Mouse (Mus musculus): ENCODE results near the gene Gm28047. TPM values are rescaled to one million over a fixed set of nuclear protein-coding genes. Genes with fewer than 3 reads are reported as not detected.
"Not testable (repeated sequence)": the region's sequence is repeated elsewhere in the genome, so short reads cannot be mapped to it uniquely, and the experiment has no call there.

The Gm28047 gene
- polyA plus RNA-seq, 1 experiment from 2014 or later: not detected

DNA sequence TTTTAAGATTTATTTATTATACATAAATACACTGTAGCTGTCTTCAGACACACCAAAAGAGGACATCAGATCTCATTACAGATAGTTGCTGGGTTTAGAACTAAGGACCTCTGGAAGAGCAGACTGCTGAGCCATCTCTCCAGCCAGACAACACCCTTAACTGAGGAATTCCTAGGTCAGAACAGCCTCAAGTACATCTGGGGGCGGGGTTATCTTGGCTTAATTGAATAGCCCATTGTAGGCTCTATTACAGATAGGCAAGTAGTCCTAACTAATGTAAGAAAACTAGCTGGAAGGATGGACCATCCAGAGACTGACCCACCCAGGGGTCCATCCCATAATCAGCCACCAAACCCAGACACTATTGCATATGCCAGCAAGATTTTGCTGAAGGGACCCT, 16.3 kb downstream of the Gm28047 start:
- H3K4me2 ChIP-seq (ENCODE audit: low read length); H3K36me3 ChIP-seq (ENCODE audit: control insufficient read depth, insufficient read depth, low read length); H3K27ac ChIP-seq (ENCODE audit: low read length); H3K4me3 ChIP-seq (ENCODE audit: low read depth, low read length); ATAC-seq; H3K9ac ChIP-seq (ENCODE audit: low read depth, low read length); H3K9me3 ChIP-seq (replicated peaks; ENCODE audit: control insufficient read depth, low read length, poor library complexity, severe bottlenecking); H3K27me3 ChIP-seq (ENCODE audit: control insufficient read depth, insufficient read depth, low read depth, low read length); H3K4me1 ChIP-seq (ENCODE audit: control insufficient read depth, insufficient read depth, low read length): not testable (repeated sequence)
- 81% methylated on average over 1 of the region's 1 CpGs for WGBS

DNA sequence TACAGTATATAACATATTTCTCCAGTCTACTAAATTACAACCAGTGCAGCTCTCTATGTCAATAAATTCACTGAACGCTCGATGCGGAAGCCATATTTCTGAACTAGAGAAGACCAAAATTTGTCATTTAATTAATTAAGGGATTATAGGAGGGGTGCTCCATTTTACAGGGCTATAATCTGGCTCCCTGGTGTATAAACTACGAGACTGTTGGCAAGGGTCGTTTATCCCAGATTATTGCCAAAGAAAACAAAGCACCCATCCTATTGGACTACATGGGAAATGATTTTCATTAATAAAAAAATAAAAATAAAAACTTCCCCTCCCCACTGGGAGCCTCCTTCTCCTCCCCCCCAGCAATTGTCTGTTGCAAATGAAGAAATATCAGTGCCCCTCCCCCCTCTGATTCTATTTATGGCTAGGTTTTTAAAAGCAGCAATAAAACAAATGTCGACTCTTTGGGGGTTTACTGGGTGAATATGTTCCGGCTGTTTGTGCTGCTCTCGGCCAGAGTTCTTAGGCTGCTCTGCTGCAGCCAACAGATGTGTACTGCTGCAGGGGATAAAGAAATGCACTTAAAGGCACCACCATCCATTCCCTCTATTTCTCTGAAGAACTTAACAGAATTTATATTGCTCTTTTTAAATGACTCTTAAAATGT, 30.7 kb downstream of the Gm28047 start:
- H3K9ac ChIP-seq (ENCODE audit: low read depth, low read length): no peak overlapping the region
- WGBS: 35% methylated on average over 8 of the region's 8 CpGs
- ATAC-seq: no peak

DNA sequence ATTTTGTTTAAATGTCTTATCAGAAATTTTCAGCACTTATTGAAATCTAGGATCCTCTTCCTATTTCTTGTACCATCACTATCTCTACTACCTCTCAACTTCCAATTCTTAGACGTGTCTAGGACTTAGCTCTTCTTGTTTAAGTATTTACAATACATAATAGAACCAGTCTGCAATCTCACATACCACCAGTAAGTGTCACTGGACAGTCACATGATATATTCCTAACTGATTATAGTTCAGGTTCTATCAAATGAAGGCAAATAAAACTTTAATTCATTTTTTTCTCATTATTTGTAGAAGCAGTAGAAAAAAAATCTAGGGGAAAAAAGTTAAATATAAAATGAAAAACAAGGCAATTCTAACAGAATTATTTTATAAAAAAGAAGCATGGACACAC, 32.2 kb downstream of the Gm28047 start:
- no peak overlapping the region for H3K9ac ChIP-seq (ENCODE audit: low read depth, low read length)
- no peaks in the 10 kb centered on the region for H3K27me3 ChIP-seq (ENCODE audit: control insufficient read depth, insufficient read depth, low read depth, low read length)
- H3K4me2 ChIP-seq (ENCODE audit: low read length): no peak overlapping the region
- no peak overlapping the region for H3K4me3 ChIP-seq (ENCODE audit: low read depth, low read length)
- H3K27ac ChIP-seq (ENCODE audit: low read length): no peak overlapping the region
- WGBS: 31% methylated on average over 1 of the region's 1 CpGs
- H3K9me3 ChIP-seq (replicated peaks; ENCODE audit: control insufficient read depth, low read length, poor library complexity, severe bottlenecking): no peaks in the 10 kb centered on the region
- ATAC-seq: no peak
- no peaks in the 10 kb centered on the region for H3K36me3 ChIP-seq (ENCODE audit: control insufficient read depth, insufficient read depth, low read length)
- H3K4me1 ChIP-seq (ENCODE audit: control insufficient read depth, insufficient read depth, low read length): peaks cover 5% of the 10 kb centered on the region

More for the DNA sequence above, 30.7 kb downstream of the Gm28047 start:
- Histone ChIP-seq H3K4me2 (ENCODE audit: low read length) (peak overlapping the region; percentile 33), H3K9me3 (replicated peaks; ENCODE audit: control insufficient read depth, low read length, poor library complexity, severe bottlenecking) (no peaks in the 10 kb centered on the region), H3K4me3 (ENCODE audit: low read depth, low read length) (no peak overlapping the region), H3K27ac (ENCODE audit: low read length) (no peak overlapping the region), H3K4me1 (ENCODE audit: control insufficient read depth, insufficient read depth, low read length) (peaks cover 5% of the 10 kb centered on the region), H3K36me3 (ENCODE audit: control insufficient read depth, insufficient read depth, low read length) (no peaks in the 10 kb centered on the region), H3K27me3 (ENCODE audit: control insufficient read depth, insufficient read depth, low read depth, low read length) (no peaks in the 10 kb centered on the region)

DNA sequence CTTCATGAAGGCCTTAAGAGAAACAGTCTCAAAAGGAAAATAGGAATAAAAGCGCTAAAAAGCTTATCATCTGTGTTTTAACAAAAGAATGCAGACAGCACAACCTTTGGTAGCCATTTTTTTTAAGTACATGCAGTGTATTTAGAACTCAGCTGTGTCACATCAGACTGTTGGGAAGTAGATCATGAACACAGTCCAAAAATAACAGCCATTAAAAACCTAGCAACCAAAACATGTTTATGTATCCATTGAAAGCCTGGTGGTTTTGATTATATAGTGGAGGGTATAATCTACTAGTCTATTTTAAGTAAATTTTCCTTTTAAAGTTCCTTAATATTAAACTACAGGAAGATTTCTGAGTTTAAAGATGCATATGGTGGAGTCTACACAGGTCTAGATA, 34.3 kb downstream of the Gm28047 start:
- no peaks in the 10 kb centered on the region for H3K36me3 ChIP-seq (ENCODE audit: control insufficient read depth, insufficient read depth, low read length)
- no peak for ATAC-seq
- H3K4me2 ChIP-seq (ENCODE audit: low read length): no peak overlapping the region
- no peak overlapping the region for H3K4me3 ChIP-seq (ENCODE audit: low read depth, low read length)
- WGBS: 96% methylated on average over 1 of the region's 1 CpGs
- peaks cover 9% of the 10 kb centered on the region for H3K4me1 ChIP-seq (ENCODE audit: control insufficient read depth, insufficient read depth, low read length)
- no peaks in the 10 kb centered on the region for H3K27me3 ChIP-seq (ENCODE audit: control insufficient read depth, insufficient read depth, low read depth, low read length)
- no peak overlapping the region for H3K9ac ChIP-seq (ENCODE audit: low read depth, low read length)
- no peak overlapping the region for H3K27ac ChIP-seq (ENCODE audit: low read length)
- H3K9me3 ChIP-seq (replicated peaks; ENCODE audit: control insufficient read depth, low read length, poor library complexity, severe bottlenecking): no peaks in the 10 kb centered on the region

DNA sequence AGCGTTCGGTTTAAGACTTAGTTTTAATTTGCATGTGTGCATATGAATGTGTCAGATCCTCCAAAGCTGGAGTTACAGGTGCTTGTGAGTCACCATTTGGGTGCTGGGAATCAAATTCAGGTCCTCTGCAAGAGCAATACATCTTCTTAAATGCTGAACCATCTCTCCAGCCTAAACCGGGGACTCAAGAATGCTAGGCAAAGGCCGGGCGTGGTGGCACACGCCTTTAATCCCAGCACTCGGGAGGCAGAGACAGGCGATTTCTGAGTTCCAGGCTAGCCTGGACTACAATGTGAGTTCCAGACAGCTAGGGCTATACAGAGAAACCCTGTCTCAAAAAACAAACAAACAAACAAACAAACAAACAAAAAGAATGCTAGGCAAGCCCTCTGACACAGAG, 35.0 kb downstream of the Gm28047 start:
- Histone ChIP-seq H3K36me3 (ENCODE audit: control insufficient read depth, insufficient read depth, low read length) (no peaks in the 10 kb centered on the region), H3K9ac (ENCODE audit: low read depth, low read length) (no peak overlapping the region), H3K27me3 (ENCODE audit: control insufficient read depth, insufficient read depth, low read depth, low read length) (no peaks in the 10 kb centered on the region), H3K4me3 (ENCODE audit: low read depth, low read length) (no peak overlapping the region), H3K27ac (ENCODE audit: low read length) (no peak overlapping the region), H3K9me3 (replicated peaks; ENCODE audit: control insufficient read depth, low read length, poor library complexity, severe bottlenecking) (no peaks in the 10 kb centered on the region), H3K4me2 (ENCODE audit: low read length) (no peak overlapping the region), H3K4me1 (ENCODE audit: control insufficient read depth, insufficient read depth, low read length) (peaks cover 14% of the 10 kb centered on the region)
- ATAC-seq: no peak
- 95% methylated on average over 8 of the region's 8 CpGs for WGBS

DNA sequence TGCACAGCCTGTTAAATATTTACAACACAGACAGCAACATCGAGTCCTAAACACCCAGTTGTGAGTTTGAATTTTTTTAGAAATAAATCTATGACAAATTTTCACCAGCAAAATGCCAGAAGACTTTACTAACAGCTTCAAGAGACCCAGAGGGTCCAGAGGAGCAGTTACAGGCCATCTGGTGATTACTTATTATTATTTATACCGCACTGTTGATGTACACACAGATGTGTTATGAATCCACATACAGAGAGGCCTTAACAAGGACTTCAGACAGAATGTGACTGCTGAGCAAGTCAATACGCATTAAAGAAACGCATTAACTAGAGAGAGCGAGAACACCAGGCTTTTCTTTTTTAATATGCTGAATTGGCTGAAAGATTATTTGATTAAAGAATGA, 39.4 kb downstream of the Gm28047 start:
- Histone ChIP-seq H3K4me1 (ENCODE audit: control insufficient read depth, insufficient read depth, low read length) (peaks cover 20% of the 10 kb centered on the region), H3K4me2 (ENCODE audit: low read length) (no peak overlapping the region), H3K4me3 (ENCODE audit: low read depth, low read length) (no peak overlapping the region), H3K27ac (ENCODE audit: low read length) (peak overlapping the region; percentile 61), H3K36me3 (ENCODE audit: control insufficient read depth, insufficient read depth, low read length) (no peaks in the 10 kb centered on the region), H3K27me3 (ENCODE audit: control insufficient read depth, insufficient read depth, low read depth, low read length) (no peaks in the 10 kb centered on the region), H3K9me3 (replicated peaks; ENCODE audit: control insufficient read depth, low read length, poor library complexity, severe bottlenecking) (no peaks in the 10 kb centered on the region), H3K9ac (ENCODE audit: low read depth, low read length) (no peak overlapping the region)
- ATAC-seq: no peak
- WGBS: 37% methylated on average over 5 of the region's 5 CpGs

DNA sequence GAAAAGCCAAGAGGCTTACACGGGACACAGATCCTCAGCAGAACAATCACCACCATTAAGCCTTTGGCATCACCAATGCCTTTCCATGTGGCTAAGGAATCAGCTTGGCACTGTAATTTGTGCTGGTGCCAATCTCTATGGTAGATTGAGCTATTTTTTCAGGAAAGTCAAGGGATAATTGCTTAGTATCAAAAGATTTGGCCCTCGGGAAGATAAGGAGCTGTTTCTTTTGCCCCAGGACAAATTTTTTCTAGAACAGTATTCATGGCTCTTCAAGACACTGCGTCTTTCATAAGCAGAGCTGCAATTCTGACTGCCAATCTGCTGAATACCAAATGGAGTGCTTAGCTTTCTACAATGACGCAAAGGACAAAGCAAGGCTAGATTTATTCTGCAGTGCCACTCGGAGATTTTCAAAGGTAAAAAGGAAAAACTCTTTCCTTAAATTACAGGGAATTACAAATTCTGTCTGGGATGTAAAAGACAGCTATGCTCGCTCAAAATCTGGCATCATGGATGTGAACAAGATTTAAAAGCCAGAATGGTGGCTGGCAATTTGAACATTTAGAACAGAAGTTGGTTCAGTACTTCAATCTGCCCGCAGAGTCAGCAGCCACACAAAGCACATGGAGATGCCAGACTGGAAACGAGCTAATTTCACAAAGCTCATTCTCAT, 41.0 kb downstream of the Gm28047 start:
- Histone ChIP-seq H3K9ac (ENCODE audit: low read depth, low read length) (peak overlapping the region; percentile 36; the same call in 1 of the 2 replicates), H3K4me2 (ENCODE audit: low read length) (peak overlapping the region; percentile 33)
- WGBS: 13% methylated on average over 8 of the region's 8 CpGs

DNA sequence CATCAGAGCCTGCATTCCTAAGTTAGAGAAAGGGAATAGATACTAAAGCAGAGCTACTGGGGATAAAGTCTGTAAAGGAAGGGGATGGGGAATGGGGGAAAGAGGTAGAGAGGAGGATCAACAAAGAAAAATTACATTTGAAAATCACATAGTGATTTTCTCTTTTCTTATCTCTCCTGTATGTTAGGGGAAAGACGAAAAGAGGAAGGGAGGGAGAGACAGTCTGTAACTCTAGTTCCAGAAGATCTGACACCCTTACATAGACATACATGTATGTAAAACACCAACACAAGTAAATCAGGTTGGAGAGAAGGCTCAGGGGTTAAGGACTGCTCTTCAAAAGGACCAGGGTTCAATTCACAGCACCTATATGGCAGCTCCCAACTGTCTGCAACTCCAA, 43.7 kb downstream of the Gm28047 start:
- Histone ChIP-seq H3K4me2 (ENCODE audit: low read length) (no peak overlapping the region), H3K9me3 (replicated peaks; ENCODE audit: control insufficient read depth, low read length, poor library complexity, severe bottlenecking) (no peaks in the 10 kb centered on the region), H3K9ac (ENCODE audit: low read depth, low read length) (no peak overlapping the region), H3K36me3 (ENCODE audit: control insufficient read depth, insufficient read depth, low read length) (no peaks in the 10 kb centered on the region), H3K4me3 (ENCODE audit: low read depth, low read length) (no peak overlapping the region), H3K27me3 (ENCODE audit: control insufficient read depth, insufficient read depth, low read depth, low read length) (no peaks in the 10 kb centered on the region), H3K27ac (ENCODE audit: low read length) (no peak overlapping the region), H3K4me1 (ENCODE audit: control insufficient read depth, insufficient read depth, low read length) (peaks cover 18% of the 10 kb centered on the region)
- WGBS: 91% methylated on average over 1 of the region's 1 CpGs
- ATAC-seq: no peak

More for the DNA sequence above, 41.0 kb downstream of the Gm28047 start:
- no peaks in the 10 kb centered on the region for H3K9me3 ChIP-seq (replicated peaks; ENCODE audit: control insufficient read depth, low read length, poor library complexity, severe bottlenecking)
- peak overlapping the region; percentile 82 for H3K27ac ChIP-seq (ENCODE audit: low read length)
- no peaks in the 10 kb centered on the region for H3K27me3 ChIP-seq (ENCODE audit: control insufficient read depth, insufficient read depth, low read depth, low read length)
- peaks cover 20% of the 10 kb centered on the region for H3K4me1 ChIP-seq (ENCODE audit: control insufficient read depth, insufficient read depth, low read length)
- no peak overlapping the region for H3K4me3 ChIP-seq (ENCODE audit: low read depth, low read length)
- ATAC-seq: peak; percentile 80; the same call in 1 of the 2 replicates
- H3K36me3 ChIP-seq (ENCODE audit: control insufficient read depth, insufficient read depth, low read length): no peaks in the 10 kb centered on the region

DNA sequence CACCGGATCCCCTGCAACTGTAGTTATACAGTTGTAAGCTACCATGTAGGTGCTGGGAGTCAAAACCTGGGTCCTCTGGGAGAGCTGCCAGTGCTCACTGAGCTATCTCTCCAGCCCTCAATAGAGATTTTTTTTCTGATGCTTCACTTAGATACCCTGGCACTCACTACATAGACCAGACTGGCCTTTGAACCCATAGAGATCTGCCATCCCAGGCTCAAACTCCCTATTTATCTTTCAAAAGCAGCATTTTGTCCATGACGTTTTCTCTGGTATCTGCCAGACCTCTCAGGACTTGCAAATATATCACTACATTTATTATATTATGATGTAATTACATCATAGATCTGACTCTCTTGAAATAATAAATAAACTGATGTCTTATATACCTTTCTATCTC, 46.5 kb downstream of the Gm28047 start:
- Histone ChIP-seq H3K27me3 (ENCODE audit: control insufficient read depth, insufficient read depth, low read depth, low read length) (no peaks in the 10 kb centered on the region), H3K36me3 (ENCODE audit: control insufficient read depth, insufficient read depth, low read length) (no peaks in the 10 kb centered on the region), H3K9ac (ENCODE audit: low read depth, low read length) (no peak overlapping the region), H3K4me3 (ENCODE audit: low read depth, low read length) (no peak overlapping the region), H3K4me2 (ENCODE audit: low read length) (no peak overlapping the region), H3K4me1 (ENCODE audit: control insufficient read depth, insufficient read depth, low read length) (peaks cover 3% of the 10 kb centered on the region; the same call in 1 of the 2 replicates), H3K27ac (ENCODE audit: low read length) (no peak overlapping the region), H3K9me3 (replicated peaks; ENCODE audit: control insufficient read depth, low read length, poor library complexity, severe bottlenecking) (no peaks in the 10 kb centered on the region)
- ATAC-seq: no peak
- 96% methylated on average over 2 of the region's 2 CpGs for WGBS
